Mouse (Mus musculus): ENCODE results near the gene Tcf12. TPM values are rescaled to one million over a fixed set of nuclear protein-coding genes. Genes with fewer than 3 reads are reported as not detected.
A peak's percentile ranks its signal among the peaks of the same experiment; 100 is the strongest.

Gene Tcf12
- polyA plus RNA-seq, 2 experiments, result 8.8 to 12.1 TPM

GRCm38 (mm10) chr9:71952621-71953076 is 159.0 kb downstream of the Tcf12 start:
- Histone ChIP-seq H3K4me3 (ENCODE audit: insufficient read depth in 1 of 2, low read depth in 2 of 2, low read length in 2 of 2) (no peak overlapping the region), H3K27ac (no peak overlapping the region), H3K9me3 (ENCODE audit: control insufficient read depth, low read length) (no peaks in the 10 kb centered on the region), H3K36me3 (replicated peaks; ENCODE audit: control insufficient read depth, insufficient read depth, low read depth) (no peaks in the 10 kb centered on the region), H3K9ac (replicated peaks) (no peak overlapping the region), H3K4me2 (ENCODE audit: low read depth) (no peak overlapping the region), H3K27me3 (ENCODE audit: control insufficient read depth, insufficient read depth, low read length) (no peaks in the 10 kb centered on the region), H3K4me1 (replicated peaks; ENCODE audit: control insufficient read depth in 2 of 2, insufficient read depth in 2 of 2, low read length in 1 of 2) (peaks cover 6 to 16% of the 10 kb centered on the region in 2 experiments; a peak in 3 of 4 replicates)
- 22% methylated on average over 1 of the region's 1 CpGs for WGBS (ENCODE audit: insufficient replicate concordance)
- DNase-seq (ENCODE audit: low read depth in 3 of 3, low spot score in 3 of 3) (no peak), ATAC-seq (ENCODE audit: insufficient read depth) (peak; percentile 71; the same call in 1 of the 2 replicates)
- TF ChIP-seq EP300 (IDR thresholded peaks at IDR 0.05; ENCODE audit: low read depth) (peak; percentile 30), CTCF (IDR thresholded peaks at IDR 0.05; ENCODE audit: low read depth) (no peak)

- Histone ChIP-seq H3K36me3 (replicated peaks; ENCODE audit: control insufficient read depth, insufficient read depth, low read depth) (no peaks in the 10 kb centered on the region), H3K9ac (replicated peaks) (no peak overlapping the region), H3K4me2 (ENCODE audit: low read depth) (no peak overlapping the region), H3K9me3 (ENCODE audit: control insufficient read depth, low read length) (no peaks in the 10 kb centered on the region), H3K27me3 (ENCODE audit: control insufficient read depth, insufficient read depth, low read length) (no peaks in the 10 kb centered on the region), H3K27ac (no peak overlapping the region), H3K4me3 (ENCODE audit: insufficient read depth in 1 of 2, low read depth in 2 of 2, low read length in 2 of 2) (no peak overlapping the region), H3K4me1 (replicated peaks; ENCODE audit: control insufficient read depth in 2 of 2, insufficient read depth in 2 of 2, low read length in 1 of 2) (peaks cover 6 to 16% of the 10 kb centered on the region in 2 experiments; a peak in 3 of 4 replicates)
- TF ChIP-seq EP300 (IDR thresholded peaks at IDR 0.05; ENCODE audit: low read depth) (no peak), CTCF (IDR thresholded peaks at IDR 0.05; ENCODE audit: low read depth) (no peak)
- ATAC-seq (ENCODE audit: insufficient read depth) (no peak), DNase-seq (ENCODE audit: low read depth in 3 of 3, low spot score in 3 of 3) (no peak)
- 72% methylated on average over 2 of the region's 2 CpGs for WGBS (ENCODE audit: insufficient replicate concordance)
These were observed 159.7 kb downstream of the Tcf12 start for GRCm38 (mm10) chr9:71951926-71952325.

- 39% methylated on average over 4 of the region's 4 CpGs for WGBS (ENCODE audit: insufficient replicate concordance)
- no peak for ATAC-seq (ENCODE audit: insufficient read depth)
- H3K4me3 ChIP-seq (ENCODE audit: insufficient read depth in 1 of 2, low read depth in 2 of 2, low read length in 2 of 2), result no peak overlapping the region
These were observed 160.3 kb downstream of the Tcf12 start for GRCm38 (mm10) chr9:71951341-71951740.

GRCm38 (mm10) chr9:71944801-71945200 is 166.9 kb downstream of the Tcf12 start:
- H3K9me3 ChIP-seq (ENCODE audit: control insufficient read depth, low read length), result no peaks in the 10 kb centered on the region
- WGBS (ENCODE audit: insufficient replicate concordance), result 31% methylated on average over 4 of the region's 4 CpGs
- ATAC-seq (ENCODE audit: insufficient read depth) (peak; percentile 78), DNase-seq (ENCODE audit: low read depth in 3 of 3, low spot score in 3 of 3) (peak; percentile 41 to 44 (median 42))
- H3K4me1 ChIP-seq (replicated peaks; ENCODE audit: control insufficient read depth in 2 of 2, insufficient read depth in 2 of 2, low read length in 1 of 2), result peaks cover 5 to 7% of the 10 kb centered on the region in 2 experiments; a peak in 3 of 4 replicates
- no peaks in the 10 kb centered on the region for H3K36me3 ChIP-seq (replicated peaks; ENCODE audit: control insufficient read depth, insufficient read depth, low read depth)
- no peak overlapping the region for H3K27ac ChIP-seq
- no peak overlapping the region for H3K9ac ChIP-seq (replicated peaks)
- H3K4me2 ChIP-seq (ENCODE audit: low read depth), result no peak overlapping the region
- H3K4me3 ChIP-seq (ENCODE audit: insufficient read depth in 1 of 2, low read depth in 2 of 2, low read length in 2 of 2), result no peak overlapping the region
- TF ChIP-seq EP300 (IDR thresholded peaks at IDR 0.05; ENCODE audit: low read depth) (peak; percentile 63), CTCF (IDR thresholded peaks at IDR 0.05; ENCODE audit: low read depth) (no peak)
- no peaks in the 10 kb centered on the region for H3K27me3 ChIP-seq (ENCODE audit: control insufficient read depth, insufficient read depth, low read length)

More at GRCm38 (mm10) chr9:71951341-71951740, 160.3 kb downstream of the Tcf12 start:
- Histone ChIP-seq H3K9me3 (ENCODE audit: control insufficient read depth, low read length) (no peaks in the 10 kb centered on the region), H3K36me3 (replicated peaks; ENCODE audit: control insufficient read depth, insufficient read depth, low read depth) (no peaks in the 10 kb centered on the region), H3K4me2 (ENCODE audit: low read depth) (no peak overlapping the region), H3K4me1 (replicated peaks; ENCODE audit: control insufficient read depth in 2 of 2, insufficient read depth in 2 of 2, low read length in 1 of 2) (peaks cover 6 to 16% of the 10 kb centered on the region in 2 experiments; a peak in 3 of 4 replicates), H3K9ac (replicated peaks) (no peak overlapping the region), H3K27ac (no peak overlapping the region), H3K27me3 (ENCODE audit: control insufficient read depth, insufficient read depth, low read length) (no peaks in the 10 kb centered on the region)
- no peak for DNase-seq (ENCODE audit: low read depth in 3 of 3, low spot score in 3 of 3)
- TF ChIP-seq EP300 (IDR thresholded peaks at IDR 0.05; ENCODE audit: low read depth), result no peak

- Histone ChIP-seq H3K4me1 (replicated peaks; ENCODE audit: control insufficient read depth in 2 of 2, insufficient read depth in 2 of 2, low read length in 1 of 2) (peaks cover 5 to 7% of the 10 kb centered on the region in 2 experiments; a peak in 3 of 4 replicates), H3K4me3 (ENCODE audit: insufficient read depth in 1 of 2, low read depth in 2 of 2, low read length in 2 of 2) (no peak overlapping the region), H3K4me2 (ENCODE audit: low read depth) (no peak overlapping the region), H3K27ac (no peak overlapping the region), H3K9me3 (ENCODE audit: control insufficient read depth, low read length) (no peaks in the 10 kb centered on the region), H3K36me3 (replicated peaks; ENCODE audit: control insufficient read depth, insufficient read depth, low read depth) (no peaks in the 10 kb centered on the region), H3K27me3 (ENCODE audit: control insufficient read depth, insufficient read depth, low read length) (no peaks in the 10 kb centered on the region), H3K9ac (replicated peaks) (no peak overlapping the region)
- TF ChIP-seq EP300 (IDR thresholded peaks at IDR 0.05; ENCODE audit: low read depth) (no peak), CTCF (IDR thresholded peaks at IDR 0.05; ENCODE audit: low read depth) (no peak)
- ATAC-seq (ENCODE audit: insufficient read depth) (no peak), DNase-seq (ENCODE audit: low read depth in 3 of 3, low spot score in 3 of 3) (no peak)
These were observed 169.2 kb downstream of the Tcf12 start for GRCm38 (mm10) chr9:71942424-71942823.
